Mouse (Mus musculus) mature B cell (primary cell): ENCODE data around the gene Tln1.

Source experiments
- in situ Hi-C: fragments of 300-500 bp; cut with MboI; formaldehyde crosslinking; loops from 2 replicates; pipeline ENCODE4 v1.14.3; 2019

The Tln1 gene

DNA sequence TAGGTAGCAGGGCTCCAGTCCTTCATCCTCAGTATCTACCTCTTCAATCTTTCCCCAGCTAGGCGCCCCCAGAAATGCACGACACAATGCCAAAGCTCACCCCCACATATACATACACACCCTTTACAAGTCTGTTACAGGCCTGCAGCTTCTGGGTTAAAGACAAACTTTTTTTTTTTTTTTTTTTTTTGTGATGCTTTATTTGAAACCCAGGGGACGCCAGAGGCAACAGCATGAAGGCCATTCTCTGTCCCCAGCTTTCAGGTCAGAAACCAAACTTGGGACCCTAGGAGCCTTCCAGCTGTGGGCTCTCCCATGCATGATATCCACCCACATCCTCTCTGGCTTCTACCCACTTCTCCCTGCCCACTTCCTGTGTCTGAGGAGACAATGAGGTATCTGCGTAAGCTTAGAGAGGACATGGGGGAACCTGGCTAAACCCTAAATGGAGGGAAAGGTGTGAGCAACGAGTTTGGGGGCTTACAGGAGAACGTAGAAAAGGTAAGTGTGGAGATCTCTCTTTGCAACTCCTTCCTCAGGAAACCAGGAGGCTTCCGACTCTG is 80.5 kb downstream of the Tln1 start:
- in situ Hi-C loops: loop anchor here (5.0 kb wide), 1 partner anchor 40 kb away; the partner anchor contains the start of gene Tesk1
